Mouse (Mus musculus): ENCODE results near the gene Gale. TPM values are rescaled to one million over a fixed set of nuclear protein-coding genes. Genes with fewer than 3 reads are reported as not detected.

The Gale gene
- polyA plus RNA-seq (2015; fragmentation: Nextera tagmentation; extraction: Ambion mirVana): 49.4 and 50.1 TPM in 2 replicates

GRCm38 (mm10) chr4:135963457-135964193, at the start of gene Gale:
Gale (plus strand) TSS chr4:135963727.
- H3K27ac ChIP-seq (ENCODE audit: low read depth, low read length): peak within 1 kb of the TSS; percentile 94
- peaks cover 17% of the 10 kb centered on the region for H3K4me1 ChIP-seq (ENCODE audit: control insufficient read depth, insufficient read depth, low read depth, low read length)
- H3K27me3 ChIP-seq (replicated peaks; ENCODE audit: control insufficient read depth, insufficient read depth, low read length): no peaks in the 10 kb centered on the region
- H3K9me3 ChIP-seq (ENCODE audit: control insufficient read depth, low read length): no peaks in the 10 kb centered on the region
- H3K36me3 ChIP-seq (ENCODE audit: control insufficient read depth, insufficient read depth, low read length): peaks cover 39% of the 10 kb centered on the region
- peak; percentile 93 for ATAC-seq
- peak within 1 kb of the TSS; percentile 90 for H3K9ac ChIP-seq (ENCODE audit: low read depth, low read length)
- peak within 1 kb of the TSS; percentile 85 for H3K4me3 ChIP-seq (ENCODE audit: low read length)
- 0% methylated on average over 50 of the region's 56 CpGs for WGBS
- H3K4me2 ChIP-seq (ENCODE audit: low read length): peak within 1 kb of the TSS; percentile 64

GRCm38 (mm10) chr4:135918635-135919279, 44.8 kb upstream of the Gale start:
- Histone ChIP-seq H3K27ac (ENCODE audit: low read depth, low read length) (no peak overlapping the region), H3K4me3 (ENCODE audit: low read length) (no peak overlapping the region), H3K27me3 (replicated peaks; ENCODE audit: control insufficient read depth, insufficient read depth, low read length) (no peaks in the 10 kb centered on the region), H3K4me2 (ENCODE audit: low read length) (no peak overlapping the region), H3K9me3 (ENCODE audit: control insufficient read depth, low read length) (no peaks in the 10 kb centered on the region), H3K36me3 (ENCODE audit: control insufficient read depth, insufficient read depth, low read length) (no peaks in the 10 kb centered on the region), H3K4me1 (ENCODE audit: control insufficient read depth, insufficient read depth, low read depth, low read length) (peaks cover 7% of the 10 kb centered on the region), H3K9ac (ENCODE audit: low read depth, low read length) (no peak overlapping the region)
- WGBS: 90% methylated on average over 13 of the region's 13 CpGs
- no peak for ATAC-seq

- Histone ChIP-seq H3K4me3 (ENCODE audit: low read length) (no peak overlapping the region), H3K9ac (ENCODE audit: low read depth, low read length) (no peak overlapping the region), H3K4me2 (ENCODE audit: low read length) (no peak overlapping the region), H3K36me3 (ENCODE audit: control insufficient read depth, insufficient read depth, low read length) (no peaks in the 10 kb centered on the region), H3K27ac (ENCODE audit: low read depth, low read length) (no peak overlapping the region), H3K9me3 (ENCODE audit: control insufficient read depth, low read length) (no peaks in the 10 kb centered on the region), H3K4me1 (ENCODE audit: control insufficient read depth, insufficient read depth, low read depth, low read length) (peaks cover 7% of the 10 kb centered on the region), H3K27me3 (replicated peaks; ENCODE audit: control insufficient read depth, insufficient read depth, low read length) (no peaks in the 10 kb centered on the region)
- 92% methylated on average over 3 of the region's 3 CpGs for WGBS
- ATAC-seq: no peak
Measured at GRCm38 (mm10) chr4:135919280-135919639, 44.3 kb upstream of the Gale start.

GRCm38 (mm10) chr4:135920304-135921241, 43.0 kb upstream of the Gale start, which contains the start of gene Fuca1:
Fuca1 (plus strand) TSS chr4:135920735.
- peak within 1 kb of the TSS; percentile 80 for H3K27ac ChIP-seq (ENCODE audit: low read depth, low read length)
- H3K36me3 ChIP-seq (ENCODE audit: control insufficient read depth, insufficient read depth, low read length): no peaks in the 10 kb centered on the region
- ATAC-seq: peak; percentile 98
- WGBS: 2% methylated on average over 54 of the region's 60 CpGs
- H3K9ac ChIP-seq (ENCODE audit: low read depth, low read length): peak within 1 kb of the TSS; percentile 82
- H3K4me3 ChIP-seq (ENCODE audit: low read length): peak within 1 kb of the TSS; percentile 80
- no peaks in the 10 kb centered on the region for H3K27me3 ChIP-seq (replicated peaks; ENCODE audit: control insufficient read depth, insufficient read depth, low read length)
- peaks cover 7% of the 10 kb centered on the region for H3K4me1 ChIP-seq (ENCODE audit: control insufficient read depth, insufficient read depth, low read depth, low read length)
- H3K9me3 ChIP-seq (ENCODE audit: control insufficient read depth, low read length): no peaks in the 10 kb centered on the region
- peak within 1 kb of the TSS; percentile 83 for H3K4me2 ChIP-seq (ENCODE audit: low read length)

GRCm38 (mm10) chr4:135921257-135922120, 42.0 kb upstream of the Gale start:
- Histone ChIP-seq H3K27ac (ENCODE audit: low read depth, low read length) (peak overlapping the region; percentile 80), H3K9ac (ENCODE audit: low read depth, low read length) (peak overlapping the region; percentile 82), H3K9me3 (ENCODE audit: control insufficient read depth, low read length) (no peaks in the 10 kb centered on the region), H3K4me3 (ENCODE audit: low read length) (peak overlapping the region; percentile 80), H3K36me3 (ENCODE audit: control insufficient read depth, insufficient read depth, low read length) (peaks cover 6% of the 10 kb centered on the region; the same call in 1 of the 2 replicates), H3K4me1 (ENCODE audit: control insufficient read depth, insufficient read depth, low read depth, low read length) (peaks cover 7% of the 10 kb centered on the region), H3K27me3 (replicated peaks; ENCODE audit: control insufficient read depth, insufficient read depth, low read length) (no peaks in the 10 kb centered on the region), H3K4me2 (ENCODE audit: low read length) (peak overlapping the region; percentile 83)
- WGBS: 4% methylated on average over 26 of the region's 26 CpGs
- no peak for ATAC-seq

GRCm38 (mm10) chr4:135922190-135922589, 41.3 kb upstream of the Gale start:
- no peak overlapping the region for H3K9ac ChIP-seq (ENCODE audit: low read depth, low read length)
- peaks cover 7% of the 10 kb centered on the region for H3K4me1 ChIP-seq (ENCODE audit: control insufficient read depth, insufficient read depth, low read depth, low read length)
- H3K27ac ChIP-seq (ENCODE audit: low read depth, low read length): no peak overlapping the region
- no peak overlapping the region for H3K4me3 ChIP-seq (ENCODE audit: low read length)
- peaks cover 8% of the 10 kb centered on the region; the same call in 1 of the 2 replicates for H3K36me3 ChIP-seq (ENCODE audit: control insufficient read depth, insufficient read depth, low read length)
- H3K4me2 ChIP-seq (ENCODE audit: low read length): peak overlapping the region; percentile 83
- no peaks in the 10 kb centered on the region for H3K9me3 ChIP-seq (ENCODE audit: control insufficient read depth, low read length)
- no peaks in the 10 kb centered on the region for H3K27me3 ChIP-seq (replicated peaks; ENCODE audit: control insufficient read depth, insufficient read depth, low read length)
- no peak for ATAC-seq
- WGBS: 95% methylated on average over 1 of the region's 1 CpGs

- ATAC-seq: no peak
- H3K4me1 ChIP-seq (ENCODE audit: control insufficient read depth, insufficient read depth, low read depth, low read length): peaks cover 7% of the 10 kb centered on the region
- H3K27ac ChIP-seq (ENCODE audit: low read depth, low read length): no peak overlapping the region
Measured at GRCm38 (mm10) chr4:135924418-135924817, 39.1 kb upstream of the Gale start.

GRCm38 (mm10) chr4:135925341-135925740, 38.2 kb upstream of the Gale start:
- Histone ChIP-seq H3K9ac (ENCODE audit: low read depth, low read length) (no peak overlapping the region), H3K9me3 (ENCODE audit: control insufficient read depth, low read length) (no peaks in the 10 kb centered on the region), H3K36me3 (ENCODE audit: control insufficient read depth, insufficient read depth, low read length) (peaks cover 8% of the 10 kb centered on the region; the same call in 1 of the 2 replicates), H3K27ac (ENCODE audit: low read depth, low read length) (no peak overlapping the region), H3K4me3 (ENCODE audit: low read length) (no peak overlapping the region), H3K27me3 (replicated peaks; ENCODE audit: control insufficient read depth, insufficient read depth, low read length) (no peaks in the 10 kb centered on the region), H3K4me1 (ENCODE audit: control insufficient read depth, insufficient read depth, low read depth, low read length) (peaks cover 7% of the 10 kb centered on the region), H3K4me2 (ENCODE audit: low read length) (no peak overlapping the region)
- ATAC-seq: no peak
- WGBS: 76% methylated on average over 5 of the region's 5 CpGs

More at GRCm38 (mm10) chr4:135924418-135924817, 39.1 kb upstream of the Gale start:
- WGBS: 85% methylated on average over 2 of the region's 2 CpGs
- Histone ChIP-seq H3K4me2 (ENCODE audit: low read length) (no peak overlapping the region), H3K9ac (ENCODE audit: low read depth, low read length) (no peak overlapping the region), H3K36me3 (ENCODE audit: control insufficient read depth, insufficient read depth, low read length) (peaks cover 8% of the 10 kb centered on the region; the same call in 1 of the 2 replicates), H3K4me3 (ENCODE audit: low read length) (no peak overlapping the region), H3K27me3 (replicated peaks; ENCODE audit: control insufficient read depth, insufficient read depth, low read length) (no peaks in the 10 kb centered on the region), H3K9me3 (ENCODE audit: control insufficient read depth, low read length) (no peaks in the 10 kb centered on the region)

Measured in hindbrain, embryonic 16.5 days (tissue).